Mouse (Mus musculus) spleen, adult 2 months (tissue): ENCODE data around the gene Krt71. TPM values are rescaled to one million over a fixed set of nuclear protein-coding genes. Genes with fewer than 3 reads are reported as not detected.
"Not testable (repeated sequence)": the region's sequence is repeated elsewhere in the genome, so short reads cannot be mapped to it uniquely, and the experiment has no call there.

Source experiments
- DNase-seq, 2 experiments: peaks; one replicate each; pipeline versions ENCODE4 v3.0.0 to v3.0.0-alpha.2; 2012 to 2021; ENCODE audit warnings: low spot score in 2 of 2, low read depth in 1 of 2
- H3K27ac ChIP-seq: fragments of 200-500 bp; 2 replicates; pipeline ENCODE4 v1.5.1; 2012; ENCODE audit warnings: low read length, inconsistent platforms; ENCODE audit not compliant: insufficient read depth
- H3K27me3 ChIP-seq: fragments of 200-500 bp; 2 replicates; pipeline ENCODE4 v1.6.1; 2012; ENCODE audit warnings: mild to moderate bottlenecking, moderate library complexity, low read length, inconsistent platforms; ENCODE audit not compliant: control insufficient read depth, insufficient read depth
- H3K36me3 ChIP-seq: fragments of 200-500 bp; 2 replicates; pipeline ENCODE4 v1.6.1; 2012; ENCODE audit warnings: mild to moderate bottlenecking, low read length, inconsistent platforms; ENCODE audit not compliant: control insufficient read depth, insufficient read depth
- H3K4me1 ChIP-seq: fragments of 200-500 bp; 2 replicates; pipeline ENCODE4 v1.6.1; 2011; ENCODE audit warnings: inconsistent platforms; ENCODE audit not compliant: control insufficient read depth, insufficient read depth, insufficient read length
- H3K4me3 ChIP-seq: fragments of 200-500 bp; 2 replicates; pipeline ENCODE4 v1.5.1; 2011; ENCODE audit warnings: mild to moderate bottlenecking, inconsistent platforms; ENCODE audit not compliant: insufficient read depth, insufficient read length; ENCODE audit errors: extremely low read depth
- CTCF ChIP-seq: fragments of 200-500 bp; IDR thresholded peaks from 2 replicates; pipeline ENCODE4 v1.5.1; 2011; ENCODE audit warnings: mild to moderate bottlenecking, inconsistent platforms; ENCODE audit not compliant: insufficient read depth, insufficient read length, insufficient replicate concordance; ENCODE audit errors: extremely low read depth
- POLR2A ChIP-seq: fragments of 200-500 bp; IDR thresholded peaks from 2 replicates; pipeline ENCODE4 v1.6.1; 2011; ENCODE audit warnings: low read depth, low read length, inconsistent platforms
- WGBS: fragments of 180-500 bp; shearing (Covaris S2); methylation state at CpG from one replicate; pipeline ENCODE4 v1.1.7; 2018; 5-methylcytosine and 5-hydroxymethylcytosine counted together
- polyA plus RNA-seq: library from polyadenylated mRNA; depleted of rRNA; stranded (reverse); fragments of >200 nt; gene quantifications from 2 replicates; pipeline ENCODE4 v1.2.3, GENCODE M21; 2012

Gene Krt71
- polyA plus RNA-seq, 1 experiment, result not detected

DNA sequence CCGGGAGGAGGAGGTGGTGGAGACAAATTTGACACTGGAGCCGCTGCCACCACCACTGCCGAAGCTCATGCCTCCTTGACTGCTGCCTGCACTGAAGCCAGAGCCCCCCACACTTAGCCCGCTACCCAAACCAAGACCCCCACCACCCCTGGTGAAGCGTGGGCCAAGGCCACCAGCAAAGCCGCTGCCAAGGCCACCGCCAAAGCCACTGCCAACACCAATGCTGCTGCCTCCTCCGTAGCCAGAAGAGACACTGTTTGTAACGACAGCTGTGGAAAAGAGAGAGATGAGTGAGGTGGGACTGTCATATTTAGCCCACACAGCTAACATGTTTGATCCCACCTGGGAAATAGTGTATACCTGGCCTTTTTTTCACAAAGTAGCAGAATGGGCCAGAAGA is 35.5 kb downstream of the Krt71 start:
- DNase-seq, result no peak
- no peak overlapping the region for H3K27ac ChIP-seq
- H3K27me3 ChIP-seq, result no peaks in the 10 kb centered on the region
- no peaks in the 10 kb centered on the region for H3K36me3 ChIP-seq
- no peaks in the 10 kb centered on the region for H3K4me1 ChIP-seq
- H3K4me3 ChIP-seq, result no peak overlapping the region
- no peak for TF ChIP-seq POLR2A
- TF ChIP-seq CTCF, result no peak
- 88% methylated on average over 9 of the region's 9 CpGs for WGBS

DNA sequence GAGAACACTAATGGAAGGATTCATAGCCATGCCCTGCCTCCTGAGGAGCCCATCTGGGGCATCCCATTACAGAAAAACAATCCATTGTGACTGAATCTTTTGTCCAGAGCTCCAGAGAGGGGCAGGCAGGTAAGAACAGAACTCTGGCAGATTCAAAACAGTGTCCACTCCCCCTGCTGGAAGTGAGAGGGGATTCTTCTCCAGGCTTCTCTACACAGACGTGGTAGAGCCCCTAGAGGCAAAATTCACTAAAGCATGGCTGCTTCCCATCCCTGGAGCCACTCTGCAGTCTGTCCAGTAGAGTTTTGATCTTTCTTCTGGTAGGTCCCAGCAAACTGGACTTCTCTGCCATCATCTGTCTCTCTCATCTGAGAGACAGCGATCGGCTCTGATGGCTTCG is 38.8 kb downstream of the Krt71 start:
- Histone ChIP-seq H3K4me3 (no peak overlapping the region), H3K36me3 (no peaks in the 10 kb centered on the region), H3K27ac (no peak overlapping the region), H3K27me3 (no peaks in the 10 kb centered on the region), H3K4me1 (no peaks in the 10 kb centered on the region)
- no peak for DNase-seq
- WGBS, result 69% methylated on average over 4 of the region's 4 CpGs
- TF ChIP-seq CTCF, result no peak
- TF ChIP-seq POLR2A, result no peak

DNA sequence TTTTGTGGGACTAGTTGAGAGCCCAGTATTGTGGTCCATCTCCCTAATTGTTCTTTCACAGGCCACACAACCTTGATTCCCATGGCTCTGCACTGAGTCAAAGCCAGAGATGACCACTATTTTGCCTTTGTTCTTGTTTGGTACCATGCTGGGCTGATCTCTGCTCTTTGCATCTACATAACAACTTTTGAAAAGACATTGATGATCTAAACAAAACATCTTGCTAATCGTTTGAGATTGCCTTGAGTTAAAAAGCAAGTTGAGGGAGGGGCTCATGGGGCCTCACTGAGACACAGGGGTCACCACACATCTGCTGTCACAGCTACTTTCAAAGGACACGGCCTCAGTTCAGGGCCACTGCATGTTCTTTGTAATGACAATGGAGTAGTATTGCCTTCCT is 40.5 kb downstream of the Krt71 start:
- no peaks in the 10 kb centered on the region for H3K36me3 ChIP-seq

DNA sequence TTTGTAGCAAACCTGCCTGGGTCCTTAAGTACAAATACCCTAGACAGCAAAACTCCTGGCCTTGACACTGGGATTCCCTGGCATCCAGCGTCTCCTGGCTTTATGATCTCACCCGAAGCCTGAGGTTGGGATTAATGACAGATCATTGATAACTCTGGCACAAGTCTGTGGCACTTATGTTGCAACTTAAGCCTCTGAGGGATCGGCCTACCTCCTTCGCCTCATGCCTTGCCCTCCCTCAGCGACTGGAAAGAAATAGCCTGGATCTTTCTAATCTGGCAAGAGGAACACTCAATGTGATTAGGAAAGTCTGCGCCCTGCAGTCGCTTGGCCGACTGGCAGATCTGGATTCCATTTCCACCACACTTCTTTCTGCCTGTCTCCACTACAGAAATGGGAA is 43.0 kb downstream of the Krt71 start:
- H3K4me1 ChIP-seq, result no peaks in the 10 kb centered on the region
- no peaks in the 10 kb centered on the region for H3K27me3 ChIP-seq
- TF ChIP-seq POLR2A, result no peak
- no peak for TF ChIP-seq CTCF
- 84% methylated on average over 8 of the region's 8 CpGs for WGBS
- no peak overlapping the region for H3K4me3 ChIP-seq
- H3K27ac ChIP-seq, result no peak overlapping the region
- no peaks in the 10 kb centered on the region for H3K36me3 ChIP-seq
- DNase-seq, result no peak

More for the DNA sequence above, 40.5 kb downstream of the Krt71 start:
- H3K4me1 ChIP-seq, result no peaks in the 10 kb centered on the region
- WGBS, result 56% methylated on average over 2 of the region's 2 CpGs
- no peak overlapping the region for H3K4me3 ChIP-seq
- DNase-seq, result no peak
- H3K27ac ChIP-seq, result no peak overlapping the region
- TF ChIP-seq POLR2A (no peak), CTCF (no peak)
- H3K27me3 ChIP-seq, result no peaks in the 10 kb centered on the region

DNA sequence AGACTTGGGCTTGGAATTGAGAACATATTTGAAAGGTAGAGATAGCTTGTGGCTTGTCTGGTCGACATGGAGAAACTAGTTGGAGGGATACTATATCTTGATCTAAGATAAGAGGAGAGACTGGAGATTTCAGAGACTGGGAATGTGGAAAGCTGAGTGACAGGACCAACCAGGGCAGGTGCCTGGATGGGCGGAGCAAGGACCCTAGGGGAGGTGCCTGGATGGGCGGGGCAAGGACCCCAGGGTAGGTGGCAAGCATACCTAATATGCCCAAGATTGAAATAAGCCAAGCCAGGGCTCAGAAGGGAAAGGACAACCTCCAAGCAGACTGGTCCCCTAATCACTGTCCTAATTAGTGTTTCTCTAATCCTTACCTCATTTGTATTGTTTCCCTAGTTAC is 43.7 kb downstream of the Krt71 start:
- no peak overlapping the region for H3K4me3 ChIP-seq
- no peaks in the 10 kb centered on the region for H3K36me3 ChIP-seq
- H3K27me3 ChIP-seq, result no peaks in the 10 kb centered on the region
- no peak for TF ChIP-seq CTCF
- TF ChIP-seq POLR2A, result no peak
- H3K4me1 ChIP-seq, result no peaks in the 10 kb centered on the region
- WGBS, result 49% methylated on average over 3 of the region's 3 CpGs
- no peak for DNase-seq
- no peak overlapping the region for H3K27ac ChIP-seq

DNA sequence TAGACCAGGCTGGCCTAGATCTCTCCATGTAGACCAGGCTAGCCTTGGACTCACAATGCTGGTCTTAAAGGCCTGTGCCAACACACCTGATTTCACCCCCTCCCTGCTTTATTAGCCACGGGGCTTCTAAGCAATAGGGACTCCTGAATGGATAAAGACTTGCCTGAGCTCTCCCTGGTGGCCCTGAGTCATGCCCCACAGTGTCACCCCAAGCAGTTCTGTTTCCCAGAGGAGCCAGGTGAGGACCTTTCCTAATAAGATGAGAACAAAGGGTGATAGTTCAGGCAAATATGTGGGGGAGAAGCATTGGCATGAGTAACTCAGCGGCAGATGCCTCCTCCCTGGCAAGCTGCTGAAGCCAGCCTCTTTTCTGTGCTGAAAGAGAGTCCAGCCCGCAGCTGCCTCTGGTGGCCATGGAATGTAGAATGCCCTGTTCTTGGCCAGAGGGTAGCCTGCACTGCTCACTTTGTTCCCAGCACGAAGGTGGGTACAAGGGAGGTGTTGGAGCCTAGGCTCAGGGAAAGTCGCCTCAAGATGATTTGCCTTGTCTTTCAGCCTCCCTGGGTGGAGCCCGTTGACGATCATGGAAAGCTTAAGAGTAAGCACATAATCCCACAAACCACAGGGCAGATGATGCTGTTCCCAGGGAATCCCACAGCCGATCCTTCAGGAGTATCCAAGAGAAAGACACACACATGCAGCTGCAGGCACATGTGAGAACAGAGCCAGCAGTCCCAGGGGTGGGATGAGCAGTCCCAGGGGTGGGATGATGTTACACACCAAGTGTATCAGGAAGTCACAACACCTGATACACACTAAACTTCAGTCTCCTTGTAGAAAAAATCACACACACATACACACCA is 45.4 kb downstream of the Krt71 start:
- no peak overlapping the region for H3K4me3 ChIP-seq
- H3K27ac ChIP-seq, result no peak overlapping the region
- TF ChIP-seq CTCF, result no peak
- TF ChIP-seq POLR2A, result no peak
- no peaks in the 10 kb centered on the region for H3K36me3 ChIP-seq
- WGBS, result 76% methylated on average over 8 of the region's 8 CpGs
- DNase-seq, result no peak
- no peaks in the 10 kb centered on the region for H3K4me1 ChIP-seq
- H3K27me3 ChIP-seq, result no peaks in the 10 kb centered on the region

DNA sequence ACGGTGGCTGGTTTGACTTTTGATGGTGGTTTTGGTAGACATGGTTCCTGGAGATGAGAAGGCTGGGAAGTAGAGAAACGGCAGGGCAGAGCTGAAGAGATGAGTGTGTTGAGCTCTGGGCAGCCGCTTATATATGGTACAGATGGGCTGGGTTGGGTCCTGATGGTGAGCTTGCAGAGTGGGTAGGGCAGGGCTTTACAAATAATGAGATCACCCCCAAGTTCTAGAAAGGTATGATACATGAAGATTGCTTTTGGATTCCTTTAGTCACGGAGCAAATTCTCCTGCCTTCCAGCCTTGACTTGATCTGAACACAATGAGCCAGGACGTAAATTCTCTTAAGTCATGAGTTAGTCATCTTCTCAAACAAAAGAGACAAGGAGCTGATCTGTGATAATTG is 48.7 kb downstream of the Krt71 start, which contains the start of gene Krt6a:
Krt6a (minus strand) TSS at position 101 of the 400 bp plus-strand sequence.
- Histone ChIP-seq H3K27ac (no peak within 1 kb of the TSS), H3K4me3 (no peak within 1 kb of the TSS), H3K27me3 (no peaks in the 10 kb centered on the region), H3K36me3 (no peaks in the 10 kb centered on the region), H3K4me1 (no peaks in the 10 kb centered on the region)
- TF ChIP-seq CTCF (no peak), POLR2A (no peak)
- 78% methylated on average over 5 of the region's 5 CpGs for WGBS
- DNase-seq, result no peak

DNA sequence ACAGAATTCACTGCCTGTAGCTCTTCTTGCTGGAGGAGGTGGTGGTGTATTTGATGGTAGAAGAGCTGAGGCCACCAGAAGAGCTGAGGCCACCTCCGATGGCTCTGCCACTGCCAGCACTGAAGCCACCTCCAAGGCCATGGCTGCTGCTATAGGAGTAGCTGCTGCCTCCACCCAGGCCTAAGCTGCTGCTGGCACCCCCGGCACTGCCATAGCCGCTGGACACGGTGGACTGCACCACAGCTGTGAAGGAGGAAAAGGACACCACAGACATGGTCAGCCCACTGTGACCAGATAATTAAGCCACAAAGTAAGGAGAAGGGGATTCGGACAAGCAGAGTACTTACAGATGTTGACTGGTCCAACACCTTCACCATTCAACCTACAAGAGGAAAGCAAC is 52.4 kb downstream of the Krt71 start:
- WGBS, result 93% methylated on average over 5 of the region's 5 CpGs

More for the DNA sequence above, 52.4 kb downstream of the Krt71 start:
- not testable (repeated sequence) for H3K4me1 ChIP-seq, H3K27ac ChIP-seq, H3K27me3 ChIP-seq, H3K36me3 ChIP-seq, DNase-seq, H3K4me3 ChIP-seq
